Comparison of ENCODE assay signal across 13 mouse cellular contexts in the genomic region with DNA sequence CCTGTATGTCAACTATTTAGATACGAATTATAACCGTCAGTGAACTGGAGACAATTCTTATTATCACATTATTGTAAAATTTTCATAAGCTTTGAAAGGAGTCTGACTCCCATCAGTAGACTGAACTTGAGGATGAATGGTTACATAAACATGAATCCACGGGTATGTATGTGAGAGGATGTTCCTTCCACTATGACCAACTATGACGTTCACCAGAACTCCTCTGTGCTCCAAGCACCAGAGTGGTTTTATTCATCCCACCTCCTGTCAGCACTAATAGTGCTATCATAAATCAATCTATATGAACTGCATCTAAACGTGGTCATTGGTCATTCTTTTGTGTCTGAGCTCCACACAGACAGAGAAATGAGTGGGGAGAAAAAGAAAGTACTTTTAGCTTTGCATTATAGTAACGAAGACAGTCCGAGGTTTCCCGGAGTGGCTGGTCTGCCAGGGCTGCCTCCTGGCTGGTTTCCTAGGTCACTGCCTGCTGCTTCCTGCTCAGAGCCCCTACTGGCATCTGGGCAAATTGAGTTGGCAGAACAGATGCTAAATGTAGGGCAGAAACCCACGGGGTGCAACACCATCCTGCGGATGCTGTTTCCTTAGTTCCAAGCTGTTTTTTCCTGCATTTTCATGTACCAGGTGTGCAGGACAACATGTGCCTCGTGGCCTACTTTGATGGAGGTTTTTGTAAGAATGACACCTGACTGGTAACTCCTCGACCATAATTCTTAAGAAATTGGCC.
DNase-seq lines count a peak whose midpoint lies in the region; ATAC-seq and TF ChIP-seq lines count a peak whose summit lies in the region.
"Had no signal": no experiment of that assay in that cellular context is flagged by ENCODE, and none has a peak within 500 bp of the region (broad histone marks: within the 10 kb centered on the region; RNA-seq: fewer than 3 reads in every experiment).

No protein-coding gene starts in this region.

- TF ChIP-seq EP300 in heart, adult 2 months (IDR thresholded peaks at IDR 0.05; ENCODE audit: insufficient read depth, low read depth, low read length), result no peak

- WGBS in hindbrain, embryonic 15.5 days, result 63% methylated on average over 12 of the region's 12 CpGs
- WGBS in hindbrain, embryonic 14.5 days, result 68% methylated on average over 12 of the region's 12 CpGs
- 60% methylated on average over 12 of the region's 12 CpGs for WGBS in heart, adult 2 months
- 75% methylated on average over 12 of the region's 12 CpGs for WGBS in midbrain, embryonic 15.5 days

- ATAC-seq in hindbrain, embryonic 15.5 days (ENCODE audit: low FRiP score, low read depth), result peak; percentile 79; the same call in 1 of the 2 replicates
- no peak for ATAC-seq in hindbrain, embryonic 14.5 days (ENCODE audit: low FRiP score)
- ATAC-seq in midbrain, embryonic 15.5 days (replicated peaks), result no peak
- ATAC-seq: forebrain, embryonic 16.5 days; intestine, postnatal 0 days; liver, postnatal 0 days had no signal

- no peaks in the 10 kb centered on the region for H3K27me3 ChIP-seq in hindbrain, embryonic 15.5 days
- no peaks in the 10 kb centered on the region for H3K27me3 ChIP-seq in hindbrain, embryonic 14.5 days (ENCODE audit: control insufficient read depth, insufficient read depth, low read length)
- no peaks in the 10 kb centered on the region for H3K27me3 ChIP-seq in heart, adult 2 months (ENCODE audit: control insufficient read depth, insufficient read depth, low read length)
- H3K27me3 ChIP-seq in midbrain, embryonic 15.5 days (replicated peaks), result no peaks in the 10 kb centered on the region
- H3K27me3 ChIP-seq: stomach, embryonic 15.5 days had no signal

- no peak for TF ChIP-seq POLR2A in heart, adult 2 months (IDR thresholded peaks at IDR 0.05; ENCODE audit: insufficient read depth, low read depth, low read length)

- H3K9ac ChIP-seq in hindbrain, embryonic 15.5 days, result no peak overlapping the region
- H3K9ac ChIP-seq in hindbrain, embryonic 14.5 days, result no peak overlapping the region
- H3K9ac ChIP-seq in heart, adult 2 months (ENCODE audit: low read depth, low read length), result no peak overlapping the region
- H3K9ac ChIP-seq in midbrain, embryonic 15.5 days, result no peak overlapping the region
- H3K9ac ChIP-seq: liver, postnatal 0 days; stomach, embryonic 15.5 days had no signal

- no peaks in the 10 kb centered on the region for H3K36me3 ChIP-seq in hindbrain, embryonic 15.5 days
- H3K36me3 ChIP-seq in hindbrain, embryonic 14.5 days (replicated peaks; ENCODE audit: control insufficient read depth, insufficient read depth), result no peaks in the 10 kb centered on the region
- H3K36me3 ChIP-seq in heart, adult 2 months (ENCODE audit: control insufficient read depth, insufficient read depth, low read length), result no peaks in the 10 kb centered on the region
- no peaks in the 10 kb centered on the region for H3K36me3 ChIP-seq in midbrain, embryonic 15.5 days (replicated peaks)
- H3K36me3 ChIP-seq: stomach, embryonic 15.5 days had no signal

- H3K9me3 ChIP-seq in hindbrain, embryonic 15.5 days, result no peaks in the 10 kb centered on the region
- no peaks in the 10 kb centered on the region for H3K9me3 ChIP-seq in hindbrain, embryonic 14.5 days (ENCODE audit: control insufficient read depth, low read length)
- H3K9me3 ChIP-seq in midbrain, embryonic 15.5 days, result no peaks in the 10 kb centered on the region
- H3K9me3 ChIP-seq: stomach, embryonic 15.5 days had no signal

- intact Hi-C loops in heart, adult 2 months (cut with DNase I), result no loop called here
- intact Hi-C loops in gastrocnemius, postnatal 36 days (cut with DNase I), result no loop called here

- H3K4me2 ChIP-seq in hindbrain, embryonic 15.5 days, result no peak overlapping the region
- H3K4me2 ChIP-seq in hindbrain, embryonic 14.5 days (replicated peaks), result no peak overlapping the region
- no peak overlapping the region for H3K4me2 ChIP-seq in midbrain, embryonic 15.5 days
- H3K4me2 ChIP-seq: stomach, embryonic 15.5 days had no signal

- H3K4me1 ChIP-seq in hindbrain, embryonic 15.5 days (replicated peaks), result no peaks in the 10 kb centered on the region
- H3K4me1 ChIP-seq in hindbrain, embryonic 14.5 days (replicated peaks; ENCODE audit: control insufficient read depth, insufficient read depth, low read length), result no peaks in the 10 kb centered on the region
- H3K4me1 ChIP-seq in heart, adult 2 months (ENCODE audit: control insufficient read depth, insufficient read depth, low read length), result no peaks in the 10 kb centered on the region
- H3K4me1 ChIP-seq in midbrain, embryonic 15.5 days, result no peaks in the 10 kb centered on the region
- H3K4me1 ChIP-seq: stomach, embryonic 15.5 days had no signal

- no peak for TF ChIP-seq CTCF in heart, adult 2 months (IDR thresholded peaks at IDR 0.05)

- H3K79me2 ChIP-seq in heart, adult 2 months (replicated peaks; ENCODE audit: control insufficient read depth, insufficient read depth, low read length), result no peaks in the 10 kb centered on the region

- no peak overlapping the region for H3K27ac ChIP-seq in hindbrain, embryonic 15.5 days (replicated peaks)
- H3K27ac ChIP-seq in hindbrain, embryonic 14.5 days, result no peak overlapping the region
- H3K27ac ChIP-seq in heart, adult 2 months, result no peak overlapping the region
- H3K27ac ChIP-seq in midbrain, embryonic 15.5 days, result no peak overlapping the region
- H3K27ac ChIP-seq: stomach, embryonic 15.5 days had no signal

- no peak for DNase-seq in hindbrain, embryonic 14.5 days (ENCODE audit: low spot score)
- DNase-seq in cerebellum, adult 9-10 months, result peak; percentile 96
- peak; percentile 21 to 24 for DNase-seq in layer of hippocampus, postnatal 36 days
- DNase-seq in thymus, adult 18-20 months, result peak; percentile 25 to 53
- no peak for DNase-seq in heart, adult 2 months
- DNase-seq in gastrocnemius, postnatal 36 days, result no peak
- DNase-seq: adrenal gland, adult 2 months; liver, postnatal 0 days had no signal

- no peak overlapping the region for H3K4me3 ChIP-seq in hindbrain, embryonic 15.5 days
- no peak overlapping the region for H3K4me3 ChIP-seq in hindbrain, embryonic 14.5 days (replicated peaks; ENCODE audit: low read length)
- H3K4me3 ChIP-seq in heart, adult 2 months, result no peak overlapping the region
- H3K4me3 ChIP-seq in midbrain, embryonic 15.5 days, result no peak overlapping the region
- H3K4me3 ChIP-seq: stomach, embryonic 15.5 days had no signal

Comparison
In these comparisons a context has a peak if more than half of its experiments do, and no peak if none do; other contexts are left out.
1. DNase-seq: peak in cerebellum, adult 9-10 months (single experiment), layer of hippocampus, postnatal 36 days (2 of 2) and thymus, adult 18-20 months (2 of 2); none in hindbrain, embryonic 14.5 days (single experiment), heart, adult 2 months (0 of 2) and gastrocnemius, postnatal 36 days (0 of 2).